Mouse (Mus musculus) C2C12 (cell line): ENCODE measurements around the gene Olfr1394. TPM values are rescaled to one million over a fixed set of nuclear protein-coding genes. Genes with fewer than 3 reads are reported as not detected.
"Not testable (repeated sequence)": the region's sequence is repeated elsewhere in the genome, so short reads cannot be mapped to it uniquely, and the experiment has no call there.

Experiments
- H3K27me3 ChIP-seq: one replicate; pipeline ENCODE4 v1.6.1; 2011; ENCODE audit not compliant: control insufficient read depth, insufficient read depth, insufficient read length
- H3K36me3 ChIP-seq: one replicate; pipeline ENCODE4 v1.6.1; 2011; ENCODE audit not compliant: control insufficient read depth, insufficient read depth
- H3K4me3 ChIP-seq: one replicate; pipeline ENCODE4 v1.5.1; 2011; ENCODE audit warnings: mild to moderate bottlenecking, control low read depth; ENCODE audit not compliant: poor library complexity, insufficient read depth, severe bottlenecking
- H3K79me2 ChIP-seq: one replicate; pipeline ENCODE4 v1.6.1; 2011; ENCODE audit not compliant: control insufficient read depth, insufficient read depth
- H3K79me3 ChIP-seq: one replicate; pipeline ENCODE4 v1.6.1; 2011; ENCODE audit warnings: low read depth, control low read depth
- H3ac ChIP-seq: one replicate; pipeline ENCODE3; 2011; ENCODE audit warnings: low read depth; ENCODE audit not compliant: control insufficient read depth, insufficient read length
- CEBPB ChIP-seq: IDR thresholded peaks from one replicate; pipeline ENCODE4 v1.6.1; 2011; ENCODE audit warnings: low read depth, mild to moderate bottlenecking, control low read depth, moderate library complexity
- CTCF ChIP-seq: IDR thresholded peaks from one replicate; pipeline ENCODE4 v1.5.1; 2011; ENCODE audit not compliant: control insufficient read depth, insufficient read depth, insufficient read length
- FOSL1 ChIP-seq: IDR thresholded peaks from one replicate; pipeline ENCODE4 v1.8.0; 2011; ENCODE audit warnings: mild to moderate bottlenecking, low read length; ENCODE audit not compliant: poor library complexity, insufficient read depth, severe bottlenecking
- MAX ChIP-seq: IDR thresholded peaks from one replicate; pipeline ENCODE4 v1.6.1; 2011; ENCODE audit warnings: mild to moderate bottlenecking, control low read depth
- MYOD1 ChIP-seq: IDR thresholded peaks from one replicate; pipeline ENCODE4 v1.6.1; 2011; ENCODE audit warnings: low read depth; ENCODE audit not compliant: control insufficient read depth, insufficient read length
- MYOG ChIP-seq: IDR thresholded peaks from one replicate; pipeline ENCODE4 v1.6.1; 2011; ENCODE audit not compliant: control insufficient read depth, insufficient read length; ENCODE audit errors: extremely low read depth
- USF1 ChIP-seq: IDR thresholded peaks from one replicate; pipeline ENCODE4 v1.6.1; 2011; ENCODE audit warnings: low read depth, mild to moderate bottlenecking, control low read depth, moderate library complexity
- polyA plus RNA-seq: library from polyadenylated mRNA; unstranded; fragments of >200 nt; fragmentation: generic; extraction: Trizol; gene quantifications from one replicate; pipeline ENCODE4 v1.2.1, GENCODE M21; 2012; ENCODE audit warnings: missing spikeins

Gene Olfr1394
- polyA plus RNA-seq, 1 experiment, result not detected

DNA sequence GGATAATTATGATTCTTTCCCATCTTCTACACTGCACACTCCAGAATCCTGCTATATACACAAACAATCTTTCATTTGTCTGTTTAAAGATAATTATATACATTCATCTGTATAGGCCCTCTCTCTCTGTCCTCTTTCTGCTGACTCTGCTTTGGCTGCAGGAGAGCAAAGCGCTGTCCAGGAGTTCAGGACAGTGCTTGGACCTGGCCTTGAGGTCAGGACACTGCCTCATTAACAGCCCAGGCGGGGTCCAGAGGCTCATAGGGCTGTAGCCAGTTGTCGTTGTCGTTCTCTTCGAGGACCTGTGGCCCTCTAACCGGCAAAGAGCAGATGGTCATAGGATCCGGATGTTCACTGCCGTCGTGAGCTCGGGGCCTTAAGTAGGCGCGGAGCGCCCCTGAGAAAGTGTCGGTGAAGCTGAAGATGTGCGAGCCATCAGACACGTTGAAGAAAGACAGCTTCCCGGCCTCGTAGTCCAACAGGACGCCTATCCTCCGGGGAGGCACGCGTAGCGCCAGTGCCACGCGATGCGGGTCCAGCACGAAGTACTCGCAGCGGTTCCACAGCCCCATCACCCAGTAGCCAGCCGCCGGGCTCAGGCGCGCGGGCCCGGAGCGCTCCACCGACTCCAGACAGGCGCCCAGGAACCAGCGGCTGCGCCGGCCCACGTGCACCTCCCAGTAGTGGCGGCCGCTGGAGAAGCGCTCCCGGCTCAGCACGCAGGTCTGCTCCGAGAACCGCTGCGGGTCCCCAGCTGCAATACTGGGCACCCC lies 14.8 kb downstream of the Olfr1394 start:
- Histone ChIP-seq H3K4me3 (no peak overlapping the region), H3K36me3 (no peaks in the 10 kb centered on the region), H3K79me2 (no peaks in the 10 kb centered on the region), H3ac (no peak overlapping the region), H3K79me3 (no peaks in the 10 kb centered on the region), H3K27me3 (peaks cover 31% of the 10 kb centered on the region)
- TF ChIP-seq MYOG (no peak), CEBPB (no peak), MYOD1 (no peak), USF1 (no peak), MAX (no peak), CTCF (no peak), FOSL1 (no peak)

GRCm38 (mm10) chr11:49170576-49170975 lies 16.4 kb downstream of the Olfr1394 start:
- Histone ChIP-seq H3ac (no peak overlapping the region), H3K79me3 (no peaks in the 10 kb centered on the region), H3K27me3 (peaks cover 41% of the 10 kb centered on the region), H3K79me2 (no peaks in the 10 kb centered on the region), H3K4me3 (no peak overlapping the region), H3K36me3 (no peaks in the 10 kb centered on the region)
- TF ChIP-seq MYOG (no peak), CEBPB (no peak), FOSL1 (no peak), MYOD1 (no peak), CTCF (no peak), MAX (no peak), USF1 (no peak)

- Histone ChIP-seq H3ac (no peak overlapping the region), H3K27me3 (peaks cover 30% of the 10 kb centered on the region), H3K79me3 (no peaks in the 10 kb centered on the region), H3K79me2 (no peaks in the 10 kb centered on the region), H3K36me3 (no peaks in the 10 kb centered on the region), H3K4me3 (no peak overlapping the region)
- TF ChIP-seq CEBPB (no peak), FOSL1 (no peak), MYOG (no peak), CTCF (no peak), MAX (no peak), MYOD1 (no peak), USF1 (no peak)
These were observed 21.2 kb downstream of the Olfr1394 start for GRCm38 (mm10) chr11:49175345-49175744.

DNA sequence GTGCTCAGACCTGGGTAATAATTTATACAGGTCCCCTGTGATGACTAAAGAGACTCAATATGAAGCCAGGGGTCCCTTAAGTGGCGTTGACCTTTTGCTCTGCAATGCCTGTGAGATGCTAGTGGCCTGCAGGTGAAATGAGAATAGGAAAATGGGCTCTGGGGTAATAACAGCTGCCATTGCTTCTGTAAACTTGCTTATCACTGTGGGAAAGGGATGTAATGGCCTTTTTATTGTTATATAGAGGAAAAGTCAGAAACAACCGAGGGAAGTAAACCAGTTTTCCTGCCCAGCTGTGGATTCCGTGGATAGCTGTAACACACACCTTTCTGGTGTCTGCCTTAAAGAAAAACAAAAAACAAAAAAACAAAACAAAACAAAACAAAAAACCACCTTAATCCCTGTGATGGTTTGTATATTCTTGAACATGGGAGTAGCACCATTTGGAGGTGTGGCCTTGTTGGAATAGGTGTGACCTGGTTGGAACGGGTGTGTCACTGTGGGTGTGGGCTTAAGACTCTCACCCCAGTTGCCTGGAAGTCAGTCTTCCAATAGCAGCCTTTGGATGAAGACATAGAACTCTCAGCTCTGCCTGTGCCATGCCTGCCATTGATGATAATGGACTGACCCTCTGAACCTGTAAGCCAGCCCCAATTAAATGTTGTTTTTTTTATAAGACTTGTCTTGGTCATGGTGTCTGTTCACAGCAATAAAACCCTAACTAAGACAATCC lies 22.0 kb downstream of the Olfr1394 start:
- H3K79me2 ChIP-seq, H3K4me3 ChIP-seq, H3K79me3 ChIP-seq, H3ac ChIP-seq, H3K36me3 ChIP-seq: not testable (repeated sequence)
- peaks cover 30% of the 10 kb centered on the region for H3K27me3 ChIP-seq

DNA sequence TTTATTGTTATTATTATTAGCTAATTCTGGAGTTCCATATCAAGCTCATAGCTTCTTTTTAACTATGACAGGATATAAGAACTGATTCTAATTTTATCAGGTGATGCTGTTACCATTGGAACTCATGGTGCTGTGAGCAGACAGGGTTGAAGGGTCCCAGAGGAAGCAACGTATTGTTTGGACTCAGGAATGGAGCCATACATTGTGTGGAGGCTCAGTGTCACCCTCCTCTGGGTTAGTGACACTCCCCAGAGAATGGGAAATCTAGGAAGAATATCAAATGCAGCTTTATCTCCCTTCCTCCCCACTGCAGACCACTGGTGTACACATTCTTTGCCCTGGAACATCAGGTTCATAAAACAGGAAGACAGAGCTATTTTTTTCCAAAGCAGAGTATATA lies 29.0 kb downstream of the Olfr1394 start:
- Histone ChIP-seq H3K27me3 (peaks cover 37% of the 10 kb centered on the region), H3K36me3 (no peaks in the 10 kb centered on the region), H3K79me2 (no peaks in the 10 kb centered on the region), H3ac (no peak overlapping the region), H3K79me3 (no peaks in the 10 kb centered on the region), H3K4me3 (no peak overlapping the region)
- TF ChIP-seq FOSL1 (no peak), USF1 (no peak), MYOG (no peak), MAX (no peak), MYOD1 (no peak), CEBPB (no peak), CTCF (no peak)

GRCm38 (mm10) chr11:49186452-49186851 lies 32.3 kb downstream of the Olfr1394 start:
- peaks cover 25% of the 10 kb centered on the region for H3K27me3 ChIP-seq
- no peaks in the 10 kb centered on the region for H3K79me3 ChIP-seq
- no peak overlapping the region for H3K4me3 ChIP-seq
- TF ChIP-seq CEBPB (no peak), MAX (no peak), USF1 (no peak), MYOD1 (no peak), MYOG (no peak), CTCF (no peak), FOSL1 (no peak)
- H3K36me3 ChIP-seq, result no peaks in the 10 kb centered on the region
- H3ac ChIP-seq, result no peak overlapping the region
- H3K79me2 ChIP-seq, result no peaks in the 10 kb centered on the region
